Mouse (Mus musculus) MEL (cell line): ENCODE results near the gene Serpinf2. TPM values are rescaled to one million over a fixed set of nuclear protein-coding genes. Genes with fewer than 3 reads are reported as not detected.

Source experiments
- DNase-seq: peaks from one replicate; pipeline ENCODE4 v3.0.0; 2011; ENCODE audit warnings: low read depth, low spot score
- H3K27ac ChIP-seq: 2 replicates; pipeline ENCODE4 v1.5.1; 2012; ENCODE audit warnings: low read depth, mild to moderate bottlenecking, control low read depth, low read length, moderate library complexity; ENCODE audit not compliant: control insufficient read depth
- H3K27me3 ChIP-seq, 2 experiments: fragments of 150-350 bp in 1 of 2; sonication (generic) in 1 of 2; 2 replicates each; pipeline ENCODE4 v1.6.1; 2012; ENCODE audit warnings: low read length in 2 of 2, mild to moderate bottlenecking in 2 of 2, improper control_type of control experiment in 1 of 2, moderate library complexity in 1 of 2; ENCODE audit not compliant: insufficient read depth in 2 of 2, control insufficient read depth in 1 of 2
- H3K36me3 ChIP-seq, 2 experiments: 2 replicates each; pipeline ENCODE4 v1.6.1; 2012 to 2014; ENCODE audit warnings: low read length in 2 of 2, improper control_type of control experiment in 1 of 2, inconsistent platforms in 1 of 2, mild to moderate bottlenecking in 1 of 2; ENCODE audit not compliant: insufficient read depth in 2 of 2, control insufficient read depth in 1 of 2
- H3K4me1 ChIP-seq, 2 experiments: fragments of 150-350 bp in 1 of 2; sonication (generic) in 1 of 2; 2 replicates each; pipeline ENCODE4 v1.6.1; 2012; ENCODE audit warnings: low read length in 2 of 2, improper control_type of control experiment in 1 of 2, mild to moderate bottlenecking in 1 of 2; ENCODE audit not compliant: insufficient read depth in 2 of 2, control insufficient read depth in 1 of 2
- H3K4me3 ChIP-seq, 2 experiments: fragments of 150-350 bp in 1 of 2; sonication (generic) in 1 of 2; 2 replicates each; pipeline ENCODE4 v1.5.1; 2012; ENCODE audit warnings: low read depth in 2 of 2, low read length in 2 of 2, mild to moderate bottlenecking in 2 of 2, moderate library complexity in 2 of 2, control low read depth in 1 of 2, improper control_type of control experiment in 1 of 2; ENCODE audit not compliant: control insufficient read depth in 1 of 2, insufficient read depth in 1 of 2
- H3K79me2 ChIP-seq: 2 replicates; pipeline ENCODE4 v1.6.1; 2012; ENCODE audit warnings: mild to moderate bottlenecking, low read length, moderate library complexity; ENCODE audit not compliant: control insufficient read depth, poor library complexity, insufficient read depth
- H3K9ac ChIP-seq: 2 replicates; pipeline ENCODE4 v1.6.1; 2012; ENCODE audit warnings: low read depth, mild to moderate bottlenecking, control low read depth, low read length, moderate library complexity; ENCODE audit not compliant: control insufficient read depth, poor library complexity, severe bottlenecking
- H3K9me3 ChIP-seq: fragments of 150-350 bp; sonication (generic); replicated peaks from 2 replicates; pipeline ENCODE4 v1.6.1; 2012; ENCODE audit warnings: mild to moderate bottlenecking, low read length, improper control_type of control experiment, moderate library complexity; ENCODE audit not compliant: insufficient read depth
- BHLHE40 ChIP-seq: IDR thresholded peaks from 2 replicates; pipeline ENCODE4 v1.6.1; 2012; ENCODE audit warnings: low read depth, mild to moderate bottlenecking, inconsistent platforms, low read length, improper control_type of control experiment, borderline replicate concordance
- CHD2 ChIP-seq: IDR thresholded peaks from 2 replicates; pipeline ENCODE4 v1.6.1; 2011; ENCODE audit warnings: low read length, improper control_type of control experiment
- E2F4 ChIP-seq: IDR thresholded peaks from 2 replicates; pipeline ENCODE4 v1.6.1; 2011; ENCODE audit warnings: low read depth, low read length, improper control_type of control experiment, borderline replicate concordance
- EP300 ChIP-seq, 2 experiments: IDR thresholded peaks; 2 replicates each; pipeline ENCODE4 v1.6.1; 2011; ENCODE audit warnings: improper control_type of control experiment in 2 of 2, low read length in 2 of 2, low read depth in 1 of 2, mild to moderate bottlenecking in 1 of 2
- ETS1 ChIP-seq: IDR thresholded peaks from 2 replicates; pipeline ENCODE4 v1.6.1; 2012; ENCODE audit warnings: low read depth, mild to moderate bottlenecking, inconsistent platforms, low read length, improper control_type of control experiment, moderate library complexity
- GATA1 ChIP-seq: IDR thresholded peaks from 2 replicates; pipeline ENCODE4 v1.6.1; 2011; ENCODE audit warnings: low read depth, low read length, improper control_type of control experiment
- JUND ChIP-seq: IDR thresholded peaks from 2 replicates; pipeline ENCODE4 v1.6.1; 2011; ENCODE audit warnings: low read depth, mild to moderate bottlenecking, improper control_type of control experiment, low read length
- KAT2A ChIP-seq: conservative IDR thresholded peaks from 2 replicates; pipeline ENCODE4 v1.6.1; 2012; ENCODE audit warnings: low read depth, low read length, improper control_type of control experiment, inconsistent platforms
- MAFK ChIP-seq: IDR thresholded peaks from 2 replicates; pipeline ENCODE4 v1.6.1; 2011; ENCODE audit warnings: low read depth, mild to moderate bottlenecking, low read length, improper control_type of control experiment, borderline replicate concordance
- MAX ChIP-seq: IDR thresholded peaks from 2 replicates; pipeline ENCODE4 v1.6.1; 2011; ENCODE audit warnings: low read length, improper control_type of control experiment
- MAZ ChIP-seq: IDR thresholded peaks from 2 replicates; pipeline ENCODE4 v1.6.1; 2012; ENCODE audit warnings: low read depth, mild to moderate bottlenecking, inconsistent platforms, low read length, improper control_type of control experiment
- MEF2A ChIP-seq: IDR thresholded peaks from 2 replicates; pipeline ENCODE4 v1.6.1; 2014; ENCODE audit warnings: low read depth, mild to moderate bottlenecking, inconsistent platforms, low read length, improper control_type of control experiment; ENCODE audit not compliant: poor library complexity, insufficient replicate concordance, severe bottlenecking; ENCODE audit errors: extremely low read depth
- MYB ChIP-seq: IDR thresholded peaks from 2 replicates; pipeline ENCODE4 v1.6.1; 2011; ENCODE audit warnings: mild to moderate bottlenecking, low read depth, low read length, improper control_type of control experiment
- MYC ChIP-seq: IDR thresholded peaks from 2 replicates; pipeline ENCODE4 v1.6.1; 2011; ENCODE audit warnings: low read depth, mild to moderate bottlenecking, low read length, improper control_type of control experiment, moderate library complexity
- NELFE ChIP-seq: IDR thresholded peaks from 2 replicates; pipeline ENCODE4 v1.6.1; 2011; ENCODE audit warnings: low read depth, low read length, improper control_type of control experiment
- NRF1 ChIP-seq: IDR thresholded peaks from 2 replicates; pipeline ENCODE4 v1.6.1; 2014; ENCODE audit warnings: low read depth, mild to moderate bottlenecking, inconsistent platforms, low read length, improper control_type of control experiment, moderate library complexity; ENCODE audit not compliant: poor library complexity, insufficient read depth, severe bottlenecking
- POLR2A ChIP-seq, 2 experiments: IDR thresholded peaks; 2 replicates each; pipeline ENCODE4 v1.6.1; 2011 to 2012; ENCODE audit warnings: low read length in 2 of 2, mild to moderate bottlenecking in 2 of 2, control low read depth in 1 of 2, improper control_type of control experiment in 1 of 2, low read depth in 1 of 2, moderate library complexity in 1 of 2; ENCODE audit not compliant: control insufficient read depth in 1 of 2, insufficient read depth in 1 of 2, poor library complexity in 1 of 2
- POLR2AphosphoS2 ChIP-seq: IDR thresholded peaks from 2 replicates; pipeline ENCODE4 v1.6.1; 2011; ENCODE audit warnings: low read length, improper control_type of control experiment
- POLR2AphosphoS5 ChIP-seq: IDR thresholded peaks from 2 replicates; pipeline ENCODE4 v1.6.1; 2012; ENCODE audit warnings: low read depth, borderline replicate concordance, mild to moderate bottlenecking, inconsistent platforms, low read length, moderate library complexity, mixed read lengths
- RAD21 ChIP-seq: IDR thresholded peaks from 2 replicates; pipeline ENCODE4 v1.6.1; 2011; ENCODE audit warnings: mild to moderate bottlenecking, low read depth, low read length, improper control_type of control experiment
- RCOR1 ChIP-seq: IDR thresholded peaks from 2 replicates; pipeline ENCODE4 v1.6.1; 2012; ENCODE audit warnings: low read depth, mild to moderate bottlenecking, inconsistent platforms, low read length, improper control_type of control experiment
- SIN3A ChIP-seq: IDR thresholded peaks from 2 replicates; pipeline ENCODE4 v1.6.1; 2012; ENCODE audit warnings: low read length, improper control_type of control experiment, inconsistent platforms
- SMC3 ChIP-seq: IDR thresholded peaks from 2 replicates; pipeline ENCODE4 v1.6.1; 2011; ENCODE audit warnings: low read depth, low read length, improper control_type of control experiment
- TAL1 ChIP-seq: IDR thresholded peaks from 2 replicates; pipeline ENCODE4 v1.6.1; 2012; ENCODE audit warnings: mild to moderate bottlenecking, inconsistent platforms, low read length, moderate library complexity, mixed read lengths
- TBP ChIP-seq: IDR thresholded peaks from 2 replicates; pipeline ENCODE4 v1.8.0; 2011; ENCODE audit warnings: low read depth, low read length, improper control_type of control experiment
- UBTF ChIP-seq: IDR thresholded peaks from 2 replicates; pipeline ENCODE4 v1.6.1; 2012; ENCODE audit warnings: low read depth, mild to moderate bottlenecking, inconsistent platforms, low read length, improper control_type of control experiment, moderate library complexity, borderline replicate concordance; ENCODE audit not compliant: insufficient read depth
- USF1 ChIP-seq: IDR thresholded peaks from 2 replicates; pipeline ENCODE4 v1.6.1; 2014; ENCODE audit warnings: low read depth, mild to moderate bottlenecking, inconsistent platforms, low read length, improper control_type of control experiment, moderate library complexity
- USF2 ChIP-seq, 2 experiments: IDR thresholded peaks; 2 replicates each; pipeline ENCODE4 v1.6.1; 2011 to 2012; ENCODE audit warnings: improper control_type of control experiment in 2 of 2, low read length in 2 of 2, borderline replicate concordance in 1 of 2, inconsistent platforms in 1 of 2, low read depth in 1 of 2, mild to moderate bottlenecking in 1 of 2; ENCODE audit not compliant: insufficient read depth in 1 of 2
- ZC3H11A ChIP-seq: IDR thresholded peaks from 2 replicates; pipeline ENCODE4 v1.6.1; 2012; ENCODE audit warnings: low read depth, mild to moderate bottlenecking, inconsistent platforms, low read length, improper control_type of control experiment
- ZKSCAN1 ChIP-seq: IDR thresholded peaks from 2 replicates; pipeline ENCODE4 v1.6.1; 2012; ENCODE audit warnings: low read depth, mild to moderate bottlenecking, inconsistent platforms, low read length, improper control_type of control experiment, moderate library complexity
- ZMIZ1 ChIP-seq: IDR thresholded peaks from 2 replicates; pipeline ENCODE4 v1.6.1; 2012; ENCODE audit warnings: low read depth, mild to moderate bottlenecking, inconsistent platforms, low read length, improper control_type of control experiment, moderate library complexity
- ZNF384 ChIP-seq: IDR thresholded peaks from 2 replicates; pipeline ENCODE4 v1.6.1; 2012; ENCODE audit warnings: low read depth, mild to moderate bottlenecking, inconsistent platforms, low read length, improper control_type of control experiment
- polyA plus RNA-seq, 2 experiments: library from polyadenylated mRNA; stranded (reverse) in 1 of 2; unstranded in 1 of 2; fragments of >175 nt in 1 of 2; fragments of >200 nt in 1 of 2; gene quantifications; 2 replicates each; pipeline versions ENCODE4 v1.2.1 to v1.2.4; 2012; ENCODE audit warnings: low replicate concordance in 2 of 2, low read depth in 1 of 2; ENCODE audit not compliant: insufficient read length in 2 of 2, insufficient read depth in 1 of 2, missing spikeins in 1 of 2
- total RNA-seq: library from RNA; depleted of rRNA; stranded (reverse); fragments of 300-350 nt; gene quantifications from 2 replicates; pipeline ENCODE4 v1.2.3, GENCODE M21; 2012

Gene Serpinf2
- total and polyA plus RNA-seq, 3 experiments, result 0.07 TPM; not detected in 2

DNA sequence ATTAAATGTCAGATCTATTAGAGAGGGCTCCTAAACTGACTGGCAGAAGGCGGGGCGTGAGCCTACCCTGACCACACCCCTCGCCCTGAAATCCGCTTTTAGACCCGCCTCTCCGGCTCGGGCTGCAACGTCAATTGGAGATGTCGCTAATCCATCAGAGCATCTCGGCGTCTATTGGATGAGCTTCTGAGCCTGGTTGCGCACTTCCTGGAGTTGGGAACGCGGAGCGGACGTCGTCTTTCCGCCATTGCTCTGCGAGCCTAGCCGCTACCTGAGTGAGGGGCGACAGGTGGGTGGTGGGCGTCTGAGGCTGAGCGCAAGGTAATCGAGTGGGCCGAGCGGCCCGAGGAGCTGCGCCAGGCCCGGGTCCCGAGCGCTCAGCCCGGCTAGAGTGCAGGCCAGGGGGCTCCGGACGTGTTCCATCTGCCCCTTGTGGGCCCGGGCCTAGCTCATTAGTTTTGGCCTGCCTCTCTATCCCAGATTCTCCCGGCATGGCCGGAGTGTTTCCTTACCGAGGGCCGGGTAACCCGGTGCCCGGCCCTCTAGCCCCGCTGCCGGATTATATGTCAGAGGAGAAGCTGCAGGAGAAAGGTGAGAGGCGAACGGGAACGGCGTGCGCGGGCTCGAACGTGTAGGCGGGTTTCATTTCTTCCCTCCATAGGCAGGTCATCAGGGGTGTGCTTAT, 47.4 kb upstream of the Serpinf2 start, which contains the start of gene Prpf8 (continued):
- no peak for TF ChIP-seq UBTF
- TF ChIP-seq JUND, result no peak
- TF ChIP-seq MYB, result 0 out of 2 replicates have a peak, but pooled peaks have one; percentile 11
- TF ChIP-seq NELFE, result peak; percentile 90
- TF ChIP-seq RAD21, result no peak
- TF ChIP-seq POLR2A (IDR thresholded peaks at IDR 0.05; ENCODE audit: control insufficient read depth in 1 of 2, insufficient read depth in 1 of 2, low read depth in 1 of 2, low read length in 2 of 2, poor library complexity in 1 of 2), result peak; percentile 70 to 89
- TF ChIP-seq TAL1, result no peak
- TF ChIP-seq POLR2AphosphoS5, result no peak
- TF ChIP-seq ZNF384, result no peak
- peak; percentile 71; the same call in 1 of the 2 replicates for TF ChIP-seq MAZ
- no peak for TF ChIP-seq GATA1
- TF ChIP-seq KAT2A, result peak; percentile 87
- no peak; a peak in 1 of 4 replicates for TF ChIP-seq EP300 (IDR thresholded peaks at IDR 0.05; ENCODE audit: low read depth in 1 of 2, low read length in 2 of 2)
- TF ChIP-seq E2F4, result no peak
- TF ChIP-seq BHLHE40, result no peak
- no peak for TF ChIP-seq SMC3
- peak; percentile 87 for TF ChIP-seq CHD2
- peak; percentile 78 for TF ChIP-seq MAX
- TF ChIP-seq RCOR1, result no peak
- no peak for TF ChIP-seq MEF2A

DNA sequence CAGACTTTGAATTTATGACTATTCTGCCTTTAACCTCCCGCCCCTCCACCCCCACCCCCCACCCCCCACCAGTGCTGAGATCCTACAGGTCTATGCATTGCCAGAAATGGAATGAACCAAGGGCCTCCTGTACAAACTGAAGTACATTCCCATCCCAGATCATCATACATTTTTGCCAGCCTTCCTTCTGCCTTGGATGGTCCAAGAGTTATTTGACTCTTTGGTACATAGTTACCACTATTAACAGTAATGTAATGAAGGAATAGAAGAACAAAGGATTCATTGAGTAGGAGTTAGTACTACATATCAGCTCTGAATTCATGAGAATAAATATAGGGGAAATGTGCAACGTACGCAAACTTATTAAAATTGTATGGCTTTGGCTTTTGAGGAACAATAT, 46.8 kb upstream of the Serpinf2 start:
- TF ChIP-seq MYC (no peak), TBP (no peak), SIN3A (no peak), MAFK (0 out of 2 replicates have a peak, but pooled peaks have one; percentile 0), JUND (no peak), ZC3H11A (no peak), POLR2A (IDR thresholded peaks at IDR 0.05; ENCODE audit: control insufficient read depth in 1 of 2, insufficient read depth in 1 of 2, low read depth in 1 of 2, low read length in 2 of 2, poor library complexity in 1 of 2) (no peak; a peak in 1 of 4 replicates), RCOR1 (no peak), RAD21 (no peak), USF1 (no peak), USF2 (IDR thresholded peaks at IDR 0.05; ENCODE audit: borderline replicate concordance in 1 of 2, insufficient read depth in 1 of 2, low read depth in 1 of 2, low read length in 2 of 2) (no peak), ETS1 (0 out of 2 replicates have a peak, but pooled peaks have one; percentile 0), MAX (no peak), NRF1 (no peak), POLR2AphosphoS2 (no peak), ZMIZ1 (no peak), ZKSCAN1 (no peak)
- DNase-seq, result no peak
- peak overlapping the region; percentile 36 to 51 for H3K4me3 ChIP-seq
- peaks cover 22 to 27% of the 10 kb centered on the region in 2 experiments for H3K36me3 ChIP-seq
- peaks cover 5 to 12% of the 10 kb centered on the region in 2 experiments; a peak in 3 of 4 replicates for H3K4me1 ChIP-seq
- H3K27ac ChIP-seq, result peak overlapping the region; percentile 53
- H3K27me3 ChIP-seq, result no peaks in the 10 kb centered on the region
- H3K79me2 ChIP-seq, result peaks cover 30% of the 10 kb centered on the region
- no peaks in the 10 kb centered on the region for H3K9me3 ChIP-seq
- peak overlapping the region; percentile 60 for H3K9ac ChIP-seq
